Mouse (Mus musculus): ENCODE measurements around the gene Zic5. TPM values are rescaled to one million over a fixed set of nuclear protein-coding genes. Genes with fewer than 3 reads are reported as not detected.
A peak's percentile ranks its signal among the peaks of the same experiment; 100 is the strongest.

Gene Zic5
- total RNA-seq, 2 experiments from 2014 or later, result 3.9 to 4.4 TPM

GRCm38 (mm10) chr14:122455562-122455958, 9.9 kb downstream of the Zic5 start:
- TF ChIP-seq CTCF (conservative IDR thresholded peaks at IDR 0.05), result no peak
- Histone ChIP-seq H3K4me3 (no peak overlapping the region), H3K27ac (peak overlapping the region; percentile 84; the same call in 1 of the 2 replicates)
- no peak for DNase-seq (ENCODE audit: low spot score in 2 of 2)

GRCm38 (mm10) chr14:122454901-122455561, 10.4 kb downstream of the Zic5 start:
- TF ChIP-seq CTCF (conservative IDR thresholded peaks at IDR 0.05), result no peak
- DNase-seq (ENCODE audit: low spot score in 2 of 2), result no peak
- no peak overlapping the region for H3K4me3 ChIP-seq
- H3K27ac ChIP-seq, result peak overlapping the region; percentile 84

DNA sequence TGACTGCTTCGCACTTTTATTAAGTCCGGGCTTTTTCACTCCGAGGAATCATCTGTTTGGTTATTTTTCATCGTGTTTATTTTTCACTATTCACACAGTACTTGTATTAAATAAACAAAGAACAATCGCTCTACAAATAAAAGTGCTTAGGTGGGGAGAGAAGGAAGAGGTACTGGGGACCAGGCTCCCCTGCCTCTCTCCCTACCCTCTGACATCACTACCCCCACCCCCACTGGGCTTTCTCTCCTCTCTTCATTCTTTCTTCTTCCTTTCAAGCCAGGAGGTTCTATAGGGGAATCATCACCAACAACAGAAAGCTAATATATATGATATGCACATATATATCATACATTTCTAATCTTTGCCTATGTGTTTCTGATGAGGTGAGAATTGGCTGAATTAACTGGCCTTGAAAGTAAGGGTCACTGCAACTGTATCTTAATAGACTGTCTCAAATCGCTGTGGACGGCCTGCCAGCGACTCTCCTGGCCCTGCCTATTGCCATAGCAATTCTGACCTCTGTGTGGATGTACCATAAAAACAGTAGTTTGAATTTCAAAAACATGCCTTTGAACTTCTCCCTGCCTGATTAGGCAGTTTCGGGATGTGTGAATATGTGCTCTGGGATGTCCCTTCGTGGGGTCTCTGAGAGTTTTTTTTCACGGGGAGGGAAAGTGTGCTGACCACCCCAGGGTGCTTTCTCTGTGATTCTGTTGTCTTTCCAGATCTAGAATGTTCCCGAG, 11.3 kb downstream of the Zic5 start:
- TF ChIP-seq CTCF (conservative IDR thresholded peaks at IDR 0.05), result no peak
- Histone ChIP-seq H3K27ac (peak overlapping the region; percentile 84), H3K4me3 (peak overlapping the region; percentile 39)
- no peak for DNase-seq (ENCODE audit: low spot score in 2 of 2)

DNA sequence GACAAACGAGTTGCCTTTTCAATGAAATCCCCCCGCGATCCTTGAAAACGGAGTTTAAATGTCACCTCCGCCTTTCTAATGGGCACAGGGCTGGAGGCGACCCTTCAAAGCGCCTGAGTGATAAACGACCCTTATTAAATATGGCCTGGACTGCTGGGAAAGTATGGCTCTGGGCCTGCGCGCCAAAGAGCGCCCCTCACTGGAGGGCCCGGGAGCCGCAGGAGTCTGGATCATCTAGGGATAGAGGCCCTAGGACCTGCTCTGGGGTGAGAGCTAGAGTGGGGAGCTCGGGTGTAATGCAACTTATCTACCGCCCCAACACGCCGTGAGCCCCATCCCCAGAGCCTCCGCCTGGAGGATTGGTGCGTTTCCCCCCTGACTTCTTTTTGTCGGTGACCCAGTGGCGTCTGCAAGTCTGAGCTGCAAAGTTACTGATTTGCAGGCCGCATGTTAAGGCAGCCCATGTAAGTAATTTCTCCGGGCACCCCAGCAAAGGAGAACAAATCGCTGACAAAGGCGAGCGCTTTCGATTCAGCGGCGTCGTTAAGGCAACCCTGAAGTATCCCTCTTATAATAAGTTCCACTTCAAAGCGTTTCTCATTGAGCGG, 12.0 kb downstream of the Zic5 start:
- peak in 1 of 2 experiments; percentile 39 for DNase-seq (ENCODE audit: low spot score in 2 of 2)
- peak overlapping the region; percentile 84 for H3K27ac ChIP-seq
- peak; percentile 72 for TF ChIP-seq CTCF (conservative IDR thresholded peaks at IDR 0.05)
- peak overlapping the region; percentile 39 for H3K4me3 ChIP-seq

DNA sequence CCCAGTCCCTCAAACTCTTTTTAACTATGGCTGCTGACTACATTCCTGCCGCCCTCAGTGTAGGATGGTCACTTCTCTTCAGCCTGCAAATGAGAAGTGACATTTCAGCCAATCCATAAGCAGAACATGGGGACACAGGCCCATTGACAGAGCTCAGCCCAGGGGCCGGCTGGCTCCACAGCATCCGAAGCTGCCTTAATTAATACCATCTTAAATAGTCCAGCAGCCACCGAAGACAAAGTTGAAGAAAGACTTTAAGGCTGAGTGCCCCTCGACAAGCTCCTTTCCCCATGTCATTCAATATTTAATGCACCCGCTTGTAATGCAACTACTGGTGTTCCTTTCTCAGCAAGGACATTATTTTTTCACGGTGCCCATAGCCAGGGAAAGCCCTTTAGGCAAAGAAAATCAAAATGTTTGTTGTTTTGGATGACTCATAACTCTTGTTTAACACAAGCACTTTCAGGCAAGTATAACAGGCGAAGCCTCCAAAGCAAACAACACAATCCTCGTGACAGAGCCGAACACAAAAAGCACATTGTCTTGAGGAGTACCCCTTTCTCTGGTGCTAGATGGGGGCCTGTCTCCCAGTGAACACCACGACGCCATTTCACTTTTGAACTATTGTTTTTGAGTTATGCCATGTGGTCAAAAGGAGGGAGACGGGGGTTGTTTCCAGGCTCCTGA, 12.6 kb downstream of the Zic5 start:
- H3K27ac ChIP-seq, result peak overlapping the region; percentile 84
- no peak for TF ChIP-seq CTCF (conservative IDR thresholded peaks at IDR 0.05)
- no peak overlapping the region; the same call in 1 of the 2 replicates for H3K4me3 ChIP-seq
- DNase-seq (ENCODE audit: low spot score in 2 of 2), result no peak

GRCm38 (mm10) chr14:122451551-122452145, 13.8 kb downstream of the Zic5 start:
- TF ChIP-seq CTCF (conservative IDR thresholded peaks at IDR 0.05), result no peak
- H3K27ac ChIP-seq, result peak overlapping the region; percentile 86
- no peak for DNase-seq (ENCODE audit: low spot score in 2 of 2)
- H3K4me3 ChIP-seq, result no peak overlapping the region; the same call in 1 of the 2 replicates

GRCm38 (mm10) chr14:122450496-122451382, 14.7 kb downstream of the Zic5 start, which contains the start of gene Gm5089:
Gm5089 (minus strand) TSS chr14:122451115.
- DNase-seq (ENCODE audit: low spot score in 2 of 2), result peak; percentile 46 to 47
- TF ChIP-seq CTCF (conservative IDR thresholded peaks at IDR 0.05), result no peak
- peak within 1 kb of the TSS; percentile 50 for H3K4me3 ChIP-seq
- peak within 1 kb of the TSS; percentile 86 for H3K27ac ChIP-seq

GRCm38 (mm10) chr14:122449601-122450495, 15.6 kb downstream of the Zic5 start:
- TF ChIP-seq CTCF (conservative IDR thresholded peaks at IDR 0.05), result no peak
- Histone ChIP-seq H3K27ac (peak overlapping the region; percentile 86), H3K4me3 (peak overlapping the region; percentile 50)
- no peak for DNase-seq (ENCODE audit: low spot score in 2 of 2)

DNA sequence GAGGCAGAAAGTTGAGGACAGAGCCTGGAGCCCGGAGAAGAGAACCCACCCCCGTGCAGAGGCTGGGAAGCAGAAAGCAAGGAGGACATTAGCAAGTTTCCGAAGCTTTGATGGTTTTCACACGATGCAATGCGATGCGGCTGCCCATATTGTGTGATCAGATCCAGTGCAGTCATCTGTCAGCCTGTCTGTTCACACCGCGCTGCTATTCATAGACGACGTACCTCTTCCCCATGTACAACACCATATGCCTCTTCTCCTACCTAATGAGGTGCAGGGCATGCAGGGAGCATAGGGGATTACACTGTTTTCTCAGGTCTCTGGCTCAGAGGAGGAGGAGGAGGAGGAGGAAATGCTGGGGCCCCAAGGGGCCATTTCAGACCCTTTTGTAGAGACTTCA, 28.6 kb downstream of the Zic5 start:
- no peak for TF ChIP-seq CTCF (conservative IDR thresholded peaks at IDR 0.05)
- Histone ChIP-seq H3K27ac (no peak overlapping the region), H3K4me3 (no peak overlapping the region)
- DNase-seq (ENCODE audit: low spot score in 2 of 2), result no peak

- no peak for TF ChIP-seq CTCF (conservative IDR thresholded peaks at IDR 0.05)
- Histone ChIP-seq H3K4me3 (no peak overlapping the region), H3K27ac (no peak overlapping the region)
- DNase-seq (ENCODE audit: low spot score in 2 of 2), result no peak
Observed at GRCm38 (mm10) chr14:122434039-122434438, 31.4 kb downstream of the Zic5 start.

DNA sequence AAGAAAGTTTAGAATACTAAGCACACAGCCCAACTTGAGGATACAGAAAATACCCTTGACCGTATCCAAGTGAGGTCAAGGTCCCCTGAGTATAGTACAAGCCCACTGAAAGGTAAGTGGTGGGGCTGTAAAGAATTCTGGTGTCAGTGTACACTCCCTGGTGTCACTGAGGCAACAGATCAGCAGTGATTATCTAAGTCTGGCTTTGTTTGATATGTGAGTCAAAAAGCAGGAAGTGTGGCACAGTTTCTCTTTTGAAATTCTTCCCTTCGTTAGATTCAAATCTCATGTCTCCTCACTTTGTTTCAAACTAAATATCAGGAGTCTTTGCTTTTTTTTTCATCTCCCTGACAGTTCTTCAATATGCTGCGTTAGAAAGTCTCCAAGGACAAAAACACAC, 32.9 kb downstream of the Zic5 start:
- no peak overlapping the region for H3K4me3 ChIP-seq
- no peak for TF ChIP-seq CTCF (conservative IDR thresholded peaks at IDR 0.05)
- H3K27ac ChIP-seq, result no peak overlapping the region
- no peak for DNase-seq (ENCODE audit: low spot score in 2 of 2)

Data from layer of hippocampus, adult 2 months (tissue).